12 mouse cellular contexts compared by ENCODE assay signal in the genomic region with DNA sequence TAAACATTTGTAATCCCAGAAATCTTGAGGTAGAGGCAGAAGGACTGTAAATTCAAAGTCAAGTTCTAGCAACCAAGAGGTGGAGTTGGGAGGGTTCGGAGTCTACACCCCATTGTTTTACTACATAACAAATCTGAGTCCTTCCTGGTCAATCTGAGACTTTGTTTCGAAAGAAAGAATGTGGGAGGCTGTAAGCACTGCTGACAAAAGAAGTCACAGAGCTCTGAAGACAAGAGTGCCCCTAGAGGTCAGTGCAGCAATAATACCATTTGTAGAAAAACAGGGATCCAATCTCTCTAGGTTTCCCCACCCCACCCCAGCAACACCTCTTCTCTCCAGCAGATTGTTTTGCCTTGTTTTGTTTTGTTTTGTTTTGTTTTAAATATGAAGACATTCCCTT. TPM values are rescaled to one million over a fixed set of nuclear protein-coding genes. Genes with fewer than 3 reads are reported as not detected.
DNase-seq lines count a peak whose midpoint lies in the region; ATAC-seq and TF ChIP-seq lines count a peak whose summit lies in the region.
"Had no signal": no experiment of that assay in that cellular context is flagged by ENCODE, and none has a peak within 500 bp of the region (broad histone marks: within the 10 kb centered on the region; RNA-seq: fewer than 3 reads in every experiment).

No protein-coding gene starts in this region.

- no peaks in the 10 kb centered on the region for H3K4me1 ChIP-seq in heart, adult 2 months (ENCODE audit: control insufficient read depth, insufficient read depth, low read length)
- no peaks in the 10 kb centered on the region for H3K4me1 ChIP-seq in intestine, embryonic 15.5 days (replicated peaks)
- H3K4me1 ChIP-seq: embryonic facial prominence, embryonic 13.5 days had no signal

- H3K27me3 ChIP-seq in heart, adult 2 months (ENCODE audit: control insufficient read depth, insufficient read depth, low read length), result no peaks in the 10 kb centered on the region
- H3K27me3 ChIP-seq in intestine, embryonic 15.5 days (replicated peaks), result no peaks in the 10 kb centered on the region
- H3K27me3 ChIP-seq: embryonic facial prominence, embryonic 13.5 days had no signal

- H3K36me3 ChIP-seq in heart, adult 2 months (ENCODE audit: control insufficient read depth, insufficient read depth, low read length), result no peaks in the 10 kb centered on the region
- H3K36me3 ChIP-seq in intestine, embryonic 15.5 days, result no peaks in the 10 kb centered on the region
- H3K36me3 ChIP-seq: embryonic facial prominence, embryonic 13.5 days had no signal

- no peak overlapping the region for H3K27ac ChIP-seq in heart, adult 2 months
- no peak overlapping the region for H3K27ac ChIP-seq in intestine, embryonic 15.5 days
- H3K27ac ChIP-seq: embryonic facial prominence, embryonic 13.5 days; macrophage had no signal

- TF ChIP-seq CTCF in heart, adult 2 months (IDR thresholded peaks at IDR 0.05), result peak; percentile 39

- H3K9me3 ChIP-seq in intestine, embryonic 15.5 days, result no peaks in the 10 kb centered on the region
- H3K9me3 ChIP-seq: embryonic facial prominence, embryonic 13.5 days had no signal

- no peak for TF ChIP-seq EP300 in heart, adult 2 months (IDR thresholded peaks at IDR 0.05; ENCODE audit: insufficient read depth, low read depth, low read length)

- no peaks in the 10 kb centered on the region for H3K79me2 ChIP-seq in heart, adult 2 months (replicated peaks; ENCODE audit: control insufficient read depth, insufficient read depth, low read length)

- H3K4me3 ChIP-seq in heart, adult 2 months, result no peak overlapping the region
- H3K4me3 ChIP-seq in intestine, embryonic 15.5 days (replicated peaks), result no peak overlapping the region
- H3K4me3 ChIP-seq: embryonic facial prominence, embryonic 13.5 days had no signal

- intact Hi-C loops in heart, adult 2 months (cut with DNase I), result no loop called here

- WGBS in heart, adult 2 months, result 38% methylated on average over 2 of the region's 2 CpGs
- WGBS in intestine, embryonic 15.5 days, result 32% methylated on average over 2 of the region's 2 CpGs

- no peak for TF ChIP-seq POLR2A in heart, adult 2 months (IDR thresholded peaks at IDR 0.05; ENCODE audit: insufficient read depth, low read depth, low read length)

- no peak for DNase-seq in heart, adult 2 months
- DNase-seq in heart, adult 11 months, result no peak
- peak; percentile 45 for DNase-seq in 3T3-L1 (ENCODE audit: low read depth, low spot score)
- DNase-seq in Muller cell, postnatal 12 days (ENCODE audit: inconsistent ontology term), result peak; percentile 4
- DNase-seq in urinary bladder, postnatal 36 days (ENCODE audit: low spot score in 2 of 2), result no peak
- DNase-seq in urinary bladder, adult 2 months (ENCODE audit: low spot score), result no peak
- DNase-seq in gastrocnemius, postnatal 10 days, result no peak
- DNase-seq: layer of hippocampus, postnatal 36 days had no signal

- H3K4me2 ChIP-seq in intestine, embryonic 15.5 days (replicated peaks), result no peak overlapping the region
- H3K4me2 ChIP-seq: embryonic facial prominence, embryonic 13.5 days had no signal

- peak; percentile 66 for ATAC-seq in intestine, embryonic 15.5 days

- H3K9ac ChIP-seq in heart, adult 2 months (ENCODE audit: low read depth, low read length), result no peak overlapping the region
- H3K9ac ChIP-seq in intestine, embryonic 15.5 days, result no peak overlapping the region
- H3K9ac ChIP-seq: embryonic facial prominence, embryonic 13.5 days had no signal

RNA-seq across cellular contexts. Expression of a gene that starts 18.2 kb away (rescaled TPM):
- total RNA-seq in heart, adult 2 months (2021), result not detected
- polyA plus RNA-seq in heart, adult 2 months (2012; rRNA removed), result not detected in 2 replicates
- 0.14 and 0.16 TPM in 2 replicates for polyA plus RNA-seq in intestine, embryonic 15.5 days (2015; fragmentation: Nextera tagmentation; extraction: Ambion mirVana)
- polyA plus RNA-seq in urinary bladder, adult 2 months (2012; rRNA removed), result not detected in 2 replicates
- total RNA-seq in gastrocnemius, postnatal 10 days (2021), result not detected
- total RNA-seq: layer of hippocampus, postnatal 36 days had no signal
- polyA plus RNA-seq: embryonic facial prominence, embryonic 13.5 days; heart, embryonic 14.5 days; macrophage had no signal

RNA-seq across cellular contexts. Expression of a gene that starts 21.9 kb away (rescaled TPM):
- total RNA-seq in heart, adult 2 months (2021), result not detected
- 0.35 and 0.47 TPM in 2 replicates for polyA plus RNA-seq in heart, adult 2 months (2012; rRNA removed)
- 0.34 and 0.54 TPM in 2 replicates for polyA plus RNA-seq in intestine, embryonic 15.5 days (2015; fragmentation: Nextera tagmentation; extraction: Ambion mirVana)
- not detected in 2 replicates for polyA plus RNA-seq in urinary bladder, adult 2 months (2012; rRNA removed)
- not detected for total RNA-seq in gastrocnemius, postnatal 10 days (2021)
- total RNA-seq: layer of hippocampus, postnatal 36 days had no signal
- polyA plus RNA-seq: embryonic facial prominence, embryonic 13.5 days; heart, embryonic 14.5 days; macrophage had no signal

RNA-seq across cellular contexts. Expression of a gene that starts 26.1 kb away (rescaled TPM):
- not detected for total RNA-seq in heart, adult 2 months (2021)
- polyA plus RNA-seq in heart, adult 2 months (2012; rRNA removed), result not detected in 2 replicates
- 0.40 and 0.51 TPM in 2 replicates for polyA plus RNA-seq in intestine, embryonic 15.5 days (2015; fragmentation: Nextera tagmentation; extraction: Ambion mirVana)
- 0.15 and 0.22 TPM in 2 replicates for polyA plus RNA-seq in urinary bladder, adult 2 months (2012; rRNA removed)
- total RNA-seq in gastrocnemius, postnatal 10 days (2021), result not detected
- polyA plus RNA-seq: heart, embryonic 14.5 days; macrophage had no signal

RNA-seq across cellular contexts. Expression of a gene that starts 41.8 kb away (rescaled TPM):
- total RNA-seq in heart, adult 2 months (2021), result under 1 TPM in 1 of 2 experiments, not detected in 1; 0.27 TPM
- 0.16 TPM in 1 of 2 replicates, not detected in the other for polyA plus RNA-seq in heart, adult 2 months (2012; rRNA removed)
- 3.2 and 5.2 TPM in 2 replicates for polyA plus RNA-seq in intestine, embryonic 15.5 days (2015; fragmentation: Nextera tagmentation; extraction: Ambion mirVana)
- polyA plus RNA-seq in urinary bladder, adult 2 months (2012; rRNA removed), result not detected in 2 replicates
- 1 to 10 TPM in 1 of 2 experiments, not detected in 1; 2.3 TPM for total RNA-seq in gastrocnemius, postnatal 10 days (2021)
- total RNA-seq: layer of hippocampus, postnatal 36 days had no signal
- polyA plus RNA-seq: macrophage had no signal

RNA-seq across cellular contexts. Expression of a gene that starts 57.0 kb away (rescaled TPM):
- total RNA-seq in heart, adult 2 months (2021), result 1 to 10 TPM; 1.6 to 2.0 TPM
- 1.9 and 2.1 TPM in 2 replicates for polyA plus RNA-seq in heart, adult 2 months (2012; rRNA removed)
- 7.7 and 9.8 TPM in 2 replicates for polyA plus RNA-seq in intestine, embryonic 15.5 days (2015; fragmentation: Nextera tagmentation; extraction: Ambion mirVana)
- polyA plus RNA-seq in urinary bladder, adult 2 months (2012; rRNA removed), result 10.7 and 11.2 TPM in 2 replicates
- 1 to 10 TPM; 2.2 to 4.7 TPM for total RNA-seq in gastrocnemius, postnatal 10 days (2021)

Comparison
In these comparisons a context has a peak if more than half of its experiments do, and no peak if none do; other contexts are left out.
1. DNase-seq: peak in 3T3-L1 (single experiment) and Muller cell, postnatal 12 days (single experiment); none in heart, adult 2 months (0 of 2), heart, adult 11 months (single experiment), urinary bladder, postnatal 36 days (0 of 2), urinary bladder, adult 2 months (single experiment) and gastrocnemius, postnatal 10 days (single experiment).